ENCODE assay signal across 7 mouse cellular contexts in genomic region chr8:119575366-119575726, GRCm38 (mm10). TPM values are rescaled to one million over a fixed set of nuclear protein-coding genes. Genes with fewer than 3 reads are reported as not detected.
A peak's percentile ranks its signal among the peaks of the same experiment; 100 is the strongest.
DNase-seq lines count a peak whose midpoint lies in the region; ATAC-seq and TF ChIP-seq lines count a peak whose summit lies in the region.

No protein-coding gene starts in this region.

- TF ChIP-seq EP300 in lung, postnatal 0 days (IDR thresholded peaks at IDR 0.05) = no peak

- TF ChIP-seq CTCF in lung, postnatal 0 days (IDR thresholded peaks at IDR 0.05) = no peak

- under 1% methylated on average over 16 of the region's 16 CpGs for WGBS in lung, postnatal 0 days
- WGBS in forebrain, embryonic 11.5 days = 3% methylated on average over 16 of the region's 16 CpGs
- 3% methylated on average over 16 of the region's 16 CpGs for WGBS in limb, embryonic 13.5 days
- 1% methylated on average over 16 of the region's 16 CpGs for WGBS in stomach, embryonic 15.5 days

- H3K9ac ChIP-seq in lung, postnatal 0 days (replicated peaks; ENCODE audit: low read depth) = no peak overlapping the region; the same call in 1 of the 2 replicates
- H3K9ac ChIP-seq in forebrain, embryonic 11.5 days (ENCODE audit: low read length) = peak overlapping the region; percentile 79
- H3K9ac ChIP-seq in limb, embryonic 13.5 days = peak overlapping the region; percentile 76
- H3K9ac ChIP-seq in stomach, embryonic 15.5 days = peak overlapping the region; percentile 60; the same call in 1 of the 2 replicates

- H3K9me3 ChIP-seq in lung, postnatal 0 days (ENCODE audit: low read length) = no peaks in the 10 kb centered on the region
- no peaks in the 10 kb centered on the region for H3K9me3 ChIP-seq in forebrain, embryonic 11.5 days (ENCODE audit: control insufficient read depth, low read length)
- no peaks in the 10 kb centered on the region for H3K9me3 ChIP-seq in limb, embryonic 13.5 days
- no peaks in the 10 kb centered on the region for H3K9me3 ChIP-seq in stomach, embryonic 15.5 days

- ATAC-seq in lung, postnatal 0 days = no peak
- ATAC-seq in forebrain, embryonic 11.5 days (replicated peaks; ENCODE audit: low FRiP score) = peak; percentile 53; the same call in 1 of the 2 replicates
- 0 out of 2 replicates have a peak, but pooled peaks have one; percentile 26 for ATAC-seq in limb, embryonic 13.5 days (ENCODE audit: low FRiP score, low read depth)
- peak; percentile 2; the same call in 1 of the 2 replicates for ATAC-seq in stomach, embryonic 15.5 days (ENCODE audit: insufficient read depth, low FRiP score, low read depth)

- H3K4me1 ChIP-seq in lung, postnatal 0 days (ENCODE audit: insufficient read depth, low read depth, low read length) = peaks cover 4% of the 10 kb centered on the region; the same call in 1 of the 2 replicates
- H3K4me1 ChIP-seq in forebrain, embryonic 11.5 days (replicated peaks; ENCODE audit: control insufficient read depth, insufficient read depth, low read length) = peaks cover 3% of the 10 kb centered on the region; the same call in 1 of the 2 replicates
- peaks cover 8% of the 10 kb centered on the region for H3K4me1 ChIP-seq in limb, embryonic 13.5 days
- H3K4me1 ChIP-seq in stomach, embryonic 15.5 days = peaks cover 19% of the 10 kb centered on the region

- H3K27me3 ChIP-seq in lung, postnatal 0 days (replicated peaks; ENCODE audit: insufficient read depth, low read length) = peaks cover 9% of the 10 kb centered on the region; the same call in 1 of the 2 replicates
- H3K27me3 ChIP-seq in forebrain, embryonic 11.5 days (ENCODE audit: control insufficient read depth, insufficient read depth, low read length) = no peaks in the 10 kb centered on the region; the same call in 1 of the 2 replicates
- peaks cover 59% of the 10 kb centered on the region for H3K27me3 ChIP-seq in limb, embryonic 13.5 days
- H3K27me3 ChIP-seq in stomach, embryonic 15.5 days (replicated peaks) = peaks cover 3% of the 10 kb centered on the region; the same call in 1 of the 2 replicates

- no peak overlapping the region for H3K27ac ChIP-seq in lung, postnatal 0 days (ENCODE audit: low read length)
- H3K27ac ChIP-seq in forebrain, embryonic 11.5 days (ENCODE audit: low read depth, low read length) = no peak overlapping the region
- no peak overlapping the region for H3K27ac ChIP-seq in limb, embryonic 13.5 days
- no peak overlapping the region for H3K27ac ChIP-seq in stomach, embryonic 15.5 days

- H3K4me2 ChIP-seq in lung, postnatal 0 days (replicated peaks; ENCODE audit: low read depth, low read length) = peak overlapping the region; percentile 92
- peak overlapping the region; percentile 96 for H3K4me2 ChIP-seq in forebrain, embryonic 11.5 days (ENCODE audit: low read depth, low read length, severe bottlenecking)
- peak overlapping the region; percentile 97 for H3K4me2 ChIP-seq in limb, embryonic 13.5 days (replicated peaks)
- H3K4me2 ChIP-seq in stomach, embryonic 15.5 days = peak overlapping the region; percentile 96

- no peak for DNase-seq in lung, postnatal 0 days (ENCODE audit: low spot score)
- DNase-seq in lung, postnatal 36 days = no peak
- DNase-seq in forebrain, embryonic 11.5 days (ENCODE audit: low spot score) = no peak
- no peak for DNase-seq in cerebellum, postnatal 25 days
- no peak for DNase-seq in adrenal gland, adult 2 months

- no peaks in the 10 kb centered on the region for H3K36me3 ChIP-seq in lung, postnatal 0 days (ENCODE audit: insufficient read depth, low read length)
- no peaks in the 10 kb centered on the region for H3K36me3 ChIP-seq in forebrain, embryonic 11.5 days (ENCODE audit: control insufficient read depth, insufficient read depth, low read length)
- no peaks in the 10 kb centered on the region for H3K36me3 ChIP-seq in limb, embryonic 13.5 days
- no peaks in the 10 kb centered on the region for H3K36me3 ChIP-seq in stomach, embryonic 15.5 days

- peak overlapping the region; percentile 82 for H3K4me3 ChIP-seq in lung, postnatal 0 days (ENCODE audit: low read depth, low read length)
- H3K4me3 ChIP-seq in forebrain, embryonic 11.5 days (ENCODE audit: low read depth, low read length) = peak overlapping the region; percentile 84
- H3K4me3 ChIP-seq in limb, embryonic 13.5 days = peak overlapping the region; percentile 62
- H3K4me3 ChIP-seq in stomach, embryonic 15.5 days (replicated peaks) = peak overlapping the region; percentile 68

RNA-seq across cellular contexts. Expression of gene Dnaaf1, which starts 0.3 kb away (rescaled TPM):
- polyA plus RNA-seq in lung, postnatal 0 days (2015; fragmentation: Nextera tagmentation; extraction: Ambion mirVana) = 2.9 and 4.0 TPM in 2 replicates
- 0.16 TPM in 1 of 2 replicates, not detected in the other for polyA plus RNA-seq in forebrain, embryonic 11.5 days (2014; fragmentation: Nextera tagmentation; extraction: Ambion mirVana)
- polyA plus RNA-seq in limb, embryonic 13.5 days (2015; fragmentation: Nextera tagmentation; extraction: Ambion mirVana) = 0.11 TPM in 1 of 2 replicates, not detected in the other
- polyA plus RNA-seq in stomach, embryonic 15.5 days (2015; fragmentation: Nextera tagmentation; extraction: Ambion mirVana) = 0.40 and 0.59 TPM in 2 replicates
- under 1 TPM in 1 of 2 experiments, not detected in 1; 0.09 TPM for total RNA-seq in adrenal gland, adult 2 months (2021)
- polyA plus RNA-seq in adrenal gland, adult 2 months (2012; rRNA removed) = not detected in 2 replicates

RNA-seq across cellular contexts. Expression of gene Hsdl1, which starts 0.4 kb away (rescaled TPM):
- polyA plus RNA-seq in lung, postnatal 0 days (2015; fragmentation: Nextera tagmentation; extraction: Ambion mirVana) = 26.0 and 27.0 TPM in 2 replicates
- polyA plus RNA-seq in forebrain, embryonic 11.5 days (2014; fragmentation: Nextera tagmentation; extraction: Ambion mirVana) = 78.7 and 89.0 TPM in 2 replicates
- 31.0 and 32.3 TPM in 2 replicates for polyA plus RNA-seq in limb, embryonic 13.5 days (2015; fragmentation: Nextera tagmentation; extraction: Ambion mirVana)
- 31.4 and 32.2 TPM in 2 replicates for polyA plus RNA-seq in stomach, embryonic 15.5 days (2015; fragmentation: Nextera tagmentation; extraction: Ambion mirVana)
- total RNA-seq in adrenal gland, adult 2 months (2021) = 10 to 100 TPM; 38.7 to 39.3 TPM
- polyA plus RNA-seq in adrenal gland, adult 2 months (2012; rRNA removed) = 22.8 and 24.1 TPM in 2 replicates

RNA-seq across cellular contexts. Expression of gene Mbtps1, which starts 16.8 kb away (rescaled TPM):
- polyA plus RNA-seq in lung, postnatal 0 days (2015; fragmentation: Nextera tagmentation; extraction: Ambion mirVana) = 64.4 and 67.4 TPM in 2 replicates
- polyA plus RNA-seq in forebrain, embryonic 11.5 days (2014; fragmentation: Nextera tagmentation; extraction: Ambion mirVana) = 98.0 and 98.2 TPM in 2 replicates
- polyA plus RNA-seq in limb, embryonic 13.5 days (2015; fragmentation: Nextera tagmentation; extraction: Ambion mirVana) = 139 and 142 TPM in 2 replicates
- 96.3 and 107 TPM in 2 replicates for polyA plus RNA-seq in stomach, embryonic 15.5 days (2015; fragmentation: Nextera tagmentation; extraction: Ambion mirVana)
- 10 to 100 TPM; 82.7 to 96.5 TPM for total RNA-seq in adrenal gland, adult 2 months (2021)
- 86.7 and 89.4 TPM in 2 replicates for polyA plus RNA-seq in adrenal gland, adult 2 months (2012; rRNA removed)

RNA-seq across cellular contexts. Expression of gene Taf1c, which starts 29.7 kb away (rescaled TPM):
- 5.6 and 5.7 TPM in 2 replicates for polyA plus RNA-seq in lung, postnatal 0 days (2015; fragmentation: Nextera tagmentation; extraction: Ambion mirVana)
- 15.2 and 17.1 TPM in 2 replicates for polyA plus RNA-seq in forebrain, embryonic 11.5 days (2014; fragmentation: Nextera tagmentation; extraction: Ambion mirVana)
- 12.4 and 13.8 TPM in 2 replicates for polyA plus RNA-seq in limb, embryonic 13.5 days (2015; fragmentation: Nextera tagmentation; extraction: Ambion mirVana)
- polyA plus RNA-seq in stomach, embryonic 15.5 days (2015; fragmentation: Nextera tagmentation; extraction: Ambion mirVana) = 9.7 and 9.8 TPM in 2 replicates
- 10 to 100 TPM; 10.7 to 12.5 TPM for total RNA-seq in adrenal gland, adult 2 months (2021)
- 41.3 and 46.2 TPM in 2 replicates for polyA plus RNA-seq in adrenal gland, adult 2 months (2012; rRNA removed)

RNA-seq across cellular contexts. Expression of gene Adad2, which starts 37.2 kb away (rescaled TPM):
- not detected in 2 replicates for polyA plus RNA-seq in lung, postnatal 0 days (2015; fragmentation: Nextera tagmentation; extraction: Ambion mirVana)
- not detected in 2 replicates for polyA plus RNA-seq in forebrain, embryonic 11.5 days (2014; fragmentation: Nextera tagmentation; extraction: Ambion mirVana)
- 0.19 and 0.38 TPM in 2 replicates for polyA plus RNA-seq in limb, embryonic 13.5 days (2015; fragmentation: Nextera tagmentation; extraction: Ambion mirVana)
- polyA plus RNA-seq in stomach, embryonic 15.5 days (2015; fragmentation: Nextera tagmentation; extraction: Ambion mirVana) = 0.09 TPM in 1 of 2 replicates, not detected in the other
- not detected for total RNA-seq in adrenal gland, adult 2 months (2021)
- polyA plus RNA-seq in adrenal gland, adult 2 months (2012; rRNA removed) = not detected in 2 replicates
